Mouse (Mus musculus): ENCODE measurements around the gene Filip1.

DNA sequence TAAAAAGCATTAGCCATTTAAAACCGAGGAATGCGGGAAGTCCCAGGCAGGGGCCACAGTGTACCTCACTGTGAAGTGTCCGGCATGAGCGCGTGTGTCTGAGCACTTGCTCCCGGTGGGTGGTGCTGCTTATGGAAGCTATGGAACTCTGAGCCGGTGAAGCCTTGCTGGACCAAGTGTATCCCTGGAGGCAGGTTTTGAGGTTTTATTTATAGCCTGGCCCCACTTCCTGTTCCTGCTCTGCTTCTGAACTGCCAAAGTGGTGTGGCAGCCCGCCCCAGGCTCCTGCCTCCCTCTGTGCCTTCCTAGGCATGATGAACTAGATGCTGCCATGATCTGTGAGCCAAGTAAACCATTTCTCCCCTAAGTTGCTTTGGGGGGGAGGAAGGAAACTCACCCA lies 60.7 kb downstream of the Filip1 start:
- TF ChIP-seq CTCF (IDR thresholded peaks at IDR 0.05; ENCODE audit: control insufficient read depth, insufficient read depth, low read length) (no peak), POLR2A (IDR thresholded peaks at IDR 0.05; ENCODE audit: borderline replicate concordance, control insufficient read depth, low read depth, low read length) (no peak)

All from bone marrow, adult 2 months (tissue).